Mouse (Mus musculus) lung, adult 2 months (tissue): ENCODE results near the gene Stxbp1.

ENCODE experiments used
- CTCF ChIP-seq: fragments of 200-500 bp; IDR thresholded peaks from 2 replicates; pipeline ENCODE4 v1.5.1; 2011; ENCODE audit warnings: mild to moderate bottlenecking, low read length, control low read depth; ENCODE audit not compliant: insufficient read depth
- POLR2A ChIP-seq: fragments of 200-500 bp; IDR thresholded peaks from 2 replicates; pipeline ENCODE4 v1.6.1; 2011; ENCODE audit warnings: low read depth, mild to moderate bottlenecking, control low read depth, low read length, borderline replicate concordance; ENCODE audit errors: extremely low read depth

DNA sequence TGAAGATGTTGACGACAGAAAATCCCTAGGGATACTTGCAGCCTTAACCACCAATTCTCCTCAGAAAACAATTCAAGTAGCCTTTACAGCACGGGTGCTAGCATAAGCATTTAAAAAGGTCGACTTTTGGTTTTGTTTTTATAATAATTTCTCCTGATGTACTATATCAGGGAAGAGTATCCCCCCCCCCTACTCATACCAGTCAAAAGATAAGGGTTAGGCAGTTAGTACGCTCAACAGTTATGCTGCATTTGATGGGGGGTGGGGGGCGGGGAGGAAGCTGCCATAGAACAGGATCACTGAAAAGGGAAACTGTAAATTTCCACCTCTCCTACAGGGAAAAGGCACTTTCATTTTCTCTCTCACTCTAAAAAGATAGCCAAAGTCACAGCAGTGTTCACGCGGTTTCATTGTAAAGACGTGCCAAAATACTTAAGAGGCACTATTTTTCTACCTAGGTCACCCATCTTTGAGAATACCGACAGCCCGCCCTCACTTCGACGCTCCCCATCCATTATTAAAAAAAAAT lies 1.4 kb downstream of the Stxbp1 start:
- TF ChIP-seq POLR2A (no peak), CTCF (no peak)
